Mouse (Mus musculus) ovary, adult 10 weeks (tissue): ENCODE results near the gene Cops7b. TPM values are rescaled to one million over a fixed set of nuclear protein-coding genes. Genes with fewer than 3 reads are reported as not detected.

Experiments
- polyA plus RNA-seq: library from polyadenylated mRNA; stranded (reverse); fragments of 350-450 nt; fragmentation: Illumina TruSeq; extraction: RNeasy Lipid Tissue Mini Kit (QIAGEN cat#74804); gene quantifications from one replicate; pipeline ENCODE4 v1.2.3, GENCODE M21; 2014

Gene Cops7b
- 2.5 TPM for polyA plus RNA-seq

GRCm38 (mm10) chr1:86582451-86583096 is at the start of gene Cops7b, which contains the start of gene Pde6d:
Gene Cops7b, plus strand, starts transcription at chr1:86582904.
Gene Pde6d, minus strand, starts transcription at chr1:86582629.

Other genes starting within 250 kb of the Cops7b start
- gene Ncl, start 223.5 kb upstream of the Cops7b start, polyA plus RNA-seq: 872 TPM
- gene Nmur1, start 156.7 kb upstream of the Cops7b start, polyA plus RNA-seq: not detected
- not detected for gene Tex44, start 156.6 kb upstream of the Cops7b start, polyA plus RNA-seq
- gene Ptma, start 56.2 kb upstream of the Cops7b start, polyA plus RNA-seq: 4,721 TPM
- gene Pde6d, start 275 bp upstream of the Cops7b start, polyA plus RNA-seq: 28.4 TPM
- gene Nppc, start 87.7 kb downstream of the Cops7b start, polyA plus RNA-seq: 43.8 TPM
- 19.6 TPM for gene Dis3l2, start 120.9 kb downstream of the Cops7b start, polyA plus RNA-seq